Mouse (Mus musculus): ENCODE data around the gene Muc13. TPM values are rescaled to one million over a fixed set of nuclear protein-coding genes. Genes with fewer than 3 reads are reported as not detected.

Gene Muc13
- polyA plus RNA-seq, 1 experiment from 2014 or later: not detected

- Histone ChIP-seq H3K9ac (no peak overlapping the region), H3K4me3 (no peak overlapping the region), H3K4me1 (replicated peaks) (peaks cover 12% of the 10 kb centered on the region), H3K9me3 (no peaks in the 10 kb centered on the region), H3K36me3 (no peaks in the 10 kb centered on the region), H3K27me3 (no peaks in the 10 kb centered on the region), H3K4me2 (no peak overlapping the region), H3K27ac (no peak overlapping the region)
- ATAC-seq (ENCODE audit: low FRiP score): no peak
- WGBS: 88% methylated on average over 4 of the region's 4 CpGs
Observed at GRCm38 (mm10) chr16:33862406-33862805, 68.6 kb downstream of the Muc13 start.

- H3K9me3 ChIP-seq: no peaks in the 10 kb centered on the region
- H3K27me3 ChIP-seq: no peaks in the 10 kb centered on the region
- no peak overlapping the region for H3K4me3 ChIP-seq
- no peak overlapping the region for H3K4me2 ChIP-seq
- H3K9ac ChIP-seq: no peak overlapping the region
- peaks cover 12% of the 10 kb centered on the region for H3K4me1 ChIP-seq (replicated peaks)
- 84% methylated on average over 5 of the region's 5 CpGs for WGBS
- H3K36me3 ChIP-seq: no peaks in the 10 kb centered on the region
- no peak for ATAC-seq (ENCODE audit: low FRiP score)
- no peak overlapping the region for H3K27ac ChIP-seq
Observed at GRCm38 (mm10) chr16:33863208-33863751, 69.4 kb downstream of the Muc13 start.

Other genes with a start within 250 kb of the Muc13 start
- 10.2 and 10.6 TPM in 2 replicates for gene Heg1, start 109.7 kb upstream of the Muc13 start, polyA plus RNA-seq (2015; fragmentation: Nextera tagmentation; extraction: Ambion mirVana)
- gene Itgb5, start 35.6 kb downstream of the Muc13 start, polyA plus RNA-seq (2015; fragmentation: Nextera tagmentation; extraction: Ambion mirVana): 9.7 and 11.0 TPM in 2 replicates
- gene Umps, start 173.0 kb downstream of the Muc13 start, polyA plus RNA-seq (2015; fragmentation: Nextera tagmentation; extraction: Ambion mirVana): 22.0 and 24.1 TPM in 2 replicates

Measured in hindbrain, embryonic 13.5 days (tissue).